Mouse (Mus musculus): ENCODE results near the gene Tnfrsf11a.

DNA sequence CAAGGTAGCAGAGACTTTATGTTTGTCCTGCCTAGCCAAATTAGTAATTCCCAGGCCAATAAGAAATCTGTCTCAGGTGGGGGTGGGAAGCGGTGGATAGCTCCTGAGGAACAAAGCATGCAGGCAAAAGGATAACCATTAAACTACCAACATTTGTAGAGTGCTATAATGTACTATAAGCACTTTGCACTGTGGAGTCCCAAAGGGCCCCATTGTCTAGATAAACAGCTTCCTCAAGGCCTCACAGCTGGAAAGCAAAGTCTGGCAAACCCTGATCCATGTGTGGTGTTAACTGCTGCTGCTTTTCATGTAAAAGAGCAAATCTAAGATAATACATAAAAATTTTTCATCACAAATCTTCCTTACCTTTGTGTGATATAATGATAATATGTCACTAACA is 27.6 kb upstream of the Tnfrsf11a start:
- TF ChIP-seq CTCF (IDR thresholded peaks at IDR 0.05; ENCODE audit: control insufficient read depth, insufficient read depth, insufficient read length) (no peak), USF1 (IDR thresholded peaks at IDR 0.05; ENCODE audit: low read depth) (no peak)

Data from C2C12 (cell line).